Mouse (Mus musculus) megakaryocyte, embryonic 14.5 days (primary cell): ENCODE measurements at regions not wholly inside any gene's neighbourhood (a gene's known extent, or its start where the extent isn't known, plus 50 kb on each side); places are given as distances from the start of the nearest gene placed in this dataset.

ENCODE experiments used
- FLI1 ChIP-seq: IDR thresholded peaks from 2 replicates; pipeline ENCODE4 v1.6.1; 2012; ENCODE audit warnings: low read length, inconsistent platforms, mixed read lengths
- GATA1 ChIP-seq: IDR thresholded peaks from 3 replicates; pipeline ENCODE4 v1.6.1; 2012; ENCODE audit warnings: mixed read lengths, low read length, inconsistent platforms, borderline replicate concordance

- TF ChIP-seq GATA1: no peak
- TF ChIP-seq FLI1: no peak
These were observed 95.1 kb upstream of the Stx16 start for GRCm38 (mm10) chr2:173981036-173981435.
